Mouse (Mus musculus) left cerebral cortex, adult 18-20 months (tissue): ENCODE data around the gene Trim24. TPM values are rescaled to one million over a fixed set of nuclear protein-coding genes. Genes with fewer than 3 reads are reported as not detected.

Source experiments
- total RNA-seq, 2 experiments: library from RNA; stranded (reverse); gene quantifications; 2 replicates each; pipeline ENCODE4 v1.2.3; 2021

Trim24 gene
- total RNA-seq, 2 experiments from 2014 or later: 27.2 to 30.0 TPM

Other genes starting within 250 kb of the Trim24 start
- gene Svopl, start 176.2 kb downstream of the Trim24 start, total RNA-seq: not detected
- not detected for gene Tmem213, start 238.4 kb downstream of the Trim24 start, total RNA-seq